Mouse (Mus musculus) layer of hippocampus, adult 9-11 months (tissue): ENCODE results near the gene Apof.
A peak's percentile ranks its signal among the peaks of the same experiment; 100 is the strongest.

Experiments used
- DNase-seq: peaks from one replicate; pipeline ENCODE4 v3.0.0; 2022

Apof gene

DNA sequence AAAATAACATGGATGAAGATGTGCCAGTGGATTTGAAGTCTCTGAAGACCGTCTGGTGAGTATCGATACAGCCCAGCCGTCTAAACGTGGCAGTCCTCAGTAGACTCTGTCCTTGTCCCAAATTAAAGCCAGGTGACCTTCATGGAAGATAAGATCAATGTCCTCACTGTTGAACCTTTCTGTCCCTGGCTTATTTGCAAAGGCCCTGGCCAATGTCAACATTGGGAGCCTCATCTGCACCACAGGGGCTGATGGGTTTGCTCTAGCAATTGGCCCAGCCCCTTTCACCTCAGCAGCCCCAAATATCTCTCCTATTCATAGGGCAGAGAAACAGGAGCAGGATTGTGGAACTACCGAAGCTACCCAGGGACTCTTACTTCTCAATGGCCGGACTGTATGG lies at the start of gene Apof:
Gene Apof, plus strand, starts transcription at position 301 of the 400 bp plus-strand sequence.
- DNase-seq = no peak

GRCm38 (mm10) chr10:128221533-128222286 lies 46.8 kb upstream of the Apof start:
- DNase-seq = no peak

DNA sequence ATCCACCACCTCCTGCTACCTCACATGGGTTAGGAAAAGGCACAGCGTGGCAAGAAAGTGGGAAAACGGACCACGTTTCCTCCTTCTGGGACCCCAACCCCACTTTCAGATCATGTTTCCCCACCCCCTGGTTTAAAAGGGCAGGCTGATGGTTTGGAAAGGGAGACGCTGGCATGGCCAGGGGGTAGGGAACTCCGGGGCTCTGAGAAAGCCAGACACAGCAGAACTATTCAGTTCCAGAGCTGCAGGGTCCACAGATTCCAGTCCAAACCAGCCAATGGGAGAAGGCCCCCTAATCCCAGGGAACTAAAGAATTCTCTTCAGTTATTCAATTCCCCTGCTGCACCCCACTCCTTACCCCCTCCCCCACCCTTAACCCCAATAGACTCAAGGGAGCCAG lies 43.4 kb upstream of the Apof start:
- no peak for DNase-seq

DNA sequence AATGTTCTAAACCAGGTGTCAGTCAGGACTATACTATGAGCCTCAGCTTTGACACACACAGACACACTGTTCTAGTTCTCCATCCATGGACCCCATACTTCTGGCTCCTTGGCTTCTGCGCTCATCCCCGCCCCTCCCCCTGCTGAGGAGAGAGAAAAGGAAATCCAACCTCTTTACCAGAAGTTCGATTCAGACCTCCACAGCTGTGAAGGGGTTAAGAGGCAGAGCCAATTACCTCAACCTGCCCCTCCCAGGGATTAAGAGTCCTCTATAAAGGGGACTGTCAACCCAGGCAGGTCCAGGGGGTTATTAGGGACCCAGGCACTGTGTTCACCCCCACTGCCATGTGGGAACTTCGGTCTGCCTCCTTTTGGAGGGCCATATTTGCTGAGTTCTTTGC lies 42.9 kb upstream of the Apof start, which contains the start of gene Mip:
Gene Mip, plus strand, starts transcription at position 301 of the 400 bp plus-strand sequence.
- DNase-seq = no peak

GRCm38 (mm10) chr10:128227592-128227991 lies 40.9 kb upstream of the Apof start:
- no peak for DNase-seq

DNA sequence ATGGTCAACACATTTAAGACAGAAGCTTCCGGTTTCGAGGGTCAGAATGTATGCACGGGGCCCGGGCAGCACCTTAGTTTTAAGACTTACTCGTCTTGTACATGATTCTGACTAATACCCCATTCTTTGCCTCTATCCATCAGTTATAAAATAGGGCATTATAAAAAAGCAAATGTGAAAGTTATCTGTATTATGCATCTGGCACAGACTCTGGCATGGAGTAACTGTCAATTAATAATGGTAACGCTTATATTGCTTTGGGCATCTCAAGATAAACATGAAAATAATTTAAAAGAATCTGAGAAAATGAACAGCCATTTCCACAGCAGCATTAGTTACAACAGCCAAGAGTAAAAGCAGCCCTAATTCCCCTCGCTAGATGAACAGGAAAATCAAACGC lies 40.5 kb upstream of the Apof start:
- no peak for DNase-seq

- no peak for DNase-seq
These were observed 37.9 kb upstream of the Apof start for GRCm38 (mm10) chr10:128230582-128230981.

DNA sequence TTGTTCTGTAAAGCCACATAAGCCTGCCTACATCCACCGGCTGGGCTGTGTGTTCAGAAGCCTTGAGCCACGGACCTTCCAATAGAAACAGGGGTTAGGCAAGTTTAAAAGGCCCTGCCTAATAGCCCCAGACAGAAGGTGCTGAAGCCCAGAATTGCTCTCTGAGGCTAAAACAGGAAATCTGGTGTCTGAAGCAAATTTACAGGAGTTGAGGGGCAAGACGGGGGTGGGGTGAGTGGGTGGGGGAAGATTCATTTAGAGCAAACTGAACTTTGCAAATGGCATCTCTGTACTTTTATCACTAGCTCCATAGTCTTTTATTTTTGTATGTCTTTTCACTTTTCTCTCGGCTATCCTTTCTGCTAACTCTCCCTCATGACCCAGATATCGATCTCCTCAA lies 37.3 kb upstream of the Apof start:
- no peak for DNase-seq

- DNase-seq = peak; percentile 74
These were observed 36.6 kb upstream of the Apof start, which contains the start of gene Timeless for GRCm38 (mm10) chr10:128231697-128232419. Gene Timeless, plus strand, starts transcription at chr10:128232065.

DNA sequence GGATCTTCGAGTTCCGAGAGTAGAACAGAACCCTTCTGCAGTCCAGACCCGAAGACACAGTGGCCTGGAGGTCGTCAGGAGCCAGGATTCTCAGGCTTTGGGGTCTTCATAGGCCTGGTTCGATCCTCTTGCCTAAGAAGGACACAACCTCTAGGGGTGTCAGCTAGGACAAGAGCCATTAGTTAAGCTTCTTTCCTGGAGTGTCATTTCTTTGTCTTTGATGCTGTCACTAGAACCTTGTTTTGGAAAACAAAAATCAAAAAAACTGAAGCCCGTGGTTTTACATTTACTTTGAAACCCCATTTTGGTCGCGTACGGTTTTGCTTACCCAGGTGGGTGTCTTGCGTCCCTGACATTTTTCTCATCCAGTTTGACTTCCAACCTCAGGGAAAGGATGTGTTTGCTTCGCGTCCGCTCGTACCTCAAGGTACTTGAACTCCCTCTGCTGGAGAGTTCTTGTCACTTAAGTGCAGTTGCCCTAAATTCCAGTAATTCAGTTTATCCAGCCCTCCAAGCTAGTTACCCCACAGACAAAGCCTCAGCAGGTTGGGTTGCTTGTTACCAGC lies 36.0 kb upstream of the Apof start:
- peak; percentile 71 for DNase-seq

GRCm38 (mm10) chr10:128236321-128236720 lies 32.1 kb upstream of the Apof start:
- DNase-seq = no peak

DNA sequence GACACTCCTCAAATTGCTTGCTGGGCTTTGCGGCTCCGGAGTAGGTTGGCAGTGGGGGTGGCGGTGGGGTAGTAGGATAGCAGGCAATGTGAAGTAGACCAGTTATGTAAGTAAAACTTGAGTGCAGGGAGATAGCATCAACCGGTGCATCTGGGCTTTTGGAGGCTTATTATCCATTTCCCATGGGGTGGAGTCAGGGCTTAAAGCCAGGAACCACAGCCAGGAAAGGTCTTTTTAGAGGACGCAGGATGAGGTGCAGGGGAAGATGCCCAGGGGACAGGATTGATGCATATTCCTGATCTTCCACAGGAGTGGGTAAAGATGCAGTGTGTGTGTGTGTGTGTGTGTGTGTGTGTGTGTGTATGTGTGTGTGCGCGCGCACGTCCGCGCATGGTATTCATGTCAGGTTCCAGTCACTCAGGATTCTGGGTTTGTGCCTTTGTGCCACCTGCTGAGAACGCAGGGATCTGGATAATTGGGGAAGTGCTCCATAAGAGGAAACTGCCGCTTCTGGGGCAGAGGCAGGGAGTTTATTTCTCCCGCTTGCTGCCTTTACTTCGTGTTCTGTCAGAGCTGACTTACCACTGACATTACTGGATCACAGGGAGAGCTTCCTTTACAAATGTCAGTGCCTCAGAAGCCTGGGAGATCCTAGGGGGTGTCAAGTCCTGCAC lies 30.5 kb upstream of the Apof start:
- peak; percentile 21 for DNase-seq

DNA sequence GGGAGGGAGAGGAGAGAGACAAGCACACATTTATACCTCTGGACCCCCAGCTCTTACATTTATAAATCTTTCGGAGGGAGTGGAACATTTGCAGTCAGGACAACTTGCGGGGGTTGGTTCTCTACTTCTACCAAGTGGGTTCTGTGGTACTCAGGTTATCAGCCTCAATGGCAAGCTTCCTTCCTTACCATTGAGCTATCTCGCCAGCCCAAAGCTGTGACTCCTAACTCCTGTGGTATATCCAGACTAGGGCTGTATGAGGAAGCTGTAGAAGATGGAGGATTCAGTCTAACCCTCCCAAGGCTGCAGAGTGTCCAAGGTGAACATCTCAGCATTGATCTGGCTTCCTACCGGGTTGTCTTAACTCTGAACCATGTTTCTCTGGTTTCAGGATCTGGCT lies 29.3 kb upstream of the Apof start:
- DNase-seq = no peak

GRCm38 (mm10) chr10:128240131-128240530 lies 28.3 kb upstream of the Apof start:
- DNase-seq = no peak

DNA sequence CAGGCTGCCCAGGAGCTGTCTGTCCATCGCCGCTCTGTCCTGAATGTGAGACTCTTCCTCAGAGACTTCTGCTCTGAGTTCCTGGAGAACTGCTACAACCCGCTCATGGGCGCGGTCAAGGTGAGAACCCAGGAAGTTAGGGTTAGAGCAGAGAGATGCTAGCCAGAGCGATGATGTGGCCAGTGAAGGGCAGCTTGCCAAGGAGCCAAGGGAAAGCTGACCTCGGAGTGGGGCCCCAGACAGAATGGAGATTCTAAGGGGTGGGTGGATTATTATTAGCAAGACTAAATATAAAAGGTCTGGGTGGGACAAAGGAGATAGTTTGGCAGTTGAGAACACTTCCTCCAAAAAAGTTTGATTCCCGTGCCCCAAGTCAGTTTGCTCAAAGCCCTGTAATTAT lies 25.2 kb upstream of the Apof start:
- no peak for DNase-seq

- no peak for DNase-seq
These were observed 24.4 kb upstream of the Apof start for GRCm38 (mm10) chr10:128244121-128244520.

GRCm38 (mm10) chr10:128247020-128247732 lies 21.3 kb upstream of the Apof start:
- DNase-seq = no peak

GRCm38 (mm10) chr10:128250565-128250964 lies 17.9 kb upstream of the Apof start:
- no peak for DNase-seq

- DNase-seq = no peak
These were observed 14.7 kb upstream of the Apof start, which contains the start of gene Apon for GRCm38 (mm10) chr10:128253677-128254255. Gene Apon, plus strand, starts transcription at chr10:128254096.

GRCm38 (mm10) chr10:128255925-128256324 lies 12.5 kb upstream of the Apof start:
- no peak for DNase-seq

- DNase-seq = no peak
These were observed 12.1 kb upstream of the Apof start for GRCm38 (mm10) chr10:128256328-128256727.

- no peak for DNase-seq
These were observed 9.5 kb upstream of the Apof start for GRCm38 (mm10) chr10:128258953-128259352.
